Comparison of ENCODE assay signal across 23 mouse cellular contexts in the genomic region with DNA sequence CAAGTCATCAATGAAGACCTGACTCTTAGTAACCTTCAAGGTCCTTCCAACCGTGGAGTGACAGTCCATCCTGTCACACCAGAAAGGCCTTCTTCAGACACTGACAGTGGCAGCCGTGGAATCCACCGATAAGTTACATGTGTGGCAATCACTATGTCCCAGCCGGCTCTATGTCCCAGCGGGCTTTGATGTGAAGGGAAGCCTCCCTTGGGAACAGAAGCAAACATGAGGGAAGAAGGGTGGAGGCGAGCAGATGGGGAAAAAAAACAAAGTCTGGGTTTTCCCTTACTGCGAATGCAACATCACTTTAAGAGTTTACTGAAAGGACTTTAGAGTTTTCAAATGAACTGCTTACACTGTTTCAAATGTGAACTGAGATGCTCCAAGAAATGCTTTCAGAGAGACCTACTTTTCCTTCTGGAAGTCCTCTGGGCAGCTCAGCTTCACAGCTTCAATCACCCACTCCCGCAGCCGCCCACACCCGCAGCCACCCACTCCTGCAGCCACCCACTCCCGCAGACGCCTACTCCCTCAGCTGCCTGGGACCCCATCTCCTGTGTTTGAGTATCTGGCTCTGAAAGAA.
DNase-seq lines count a peak whose midpoint lies in the region; ATAC-seq and TF ChIP-seq lines count a peak whose summit lies in the region.
"Had no signal": no experiment of that assay in that cellular context is flagged by ENCODE, and none has a peak within 500 bp of the region (broad histone marks: within the 10 kb centered on the region; RNA-seq: fewer than 3 reads in every experiment).

No protein-coding gene starts in this region.

- H3K9ac ChIP-seq in heart, embryonic 12.5 days, result no peak overlapping the region
- H3K9ac ChIP-seq: embryonic facial prominence, embryonic 12.5 days; forebrain, embryonic 13.5 days; forebrain, postnatal 0 days; hindbrain, embryonic 15.5 days had no signal

- no peak for TF ChIP-seq POLR2A in lung, adult 2 months (IDR thresholded peaks at IDR 0.05; ENCODE audit: borderline replicate concordance, extremely low read depth, low read depth, low read length)

- DNase-seq in frontal cortex, postnatal 25 days (ENCODE audit: low spot score in 2 of 2), result no peak
- peak; percentile 23 to 29 for DNase-seq in heart, adult 18-20 months
- peak; percentile 20 for DNase-seq in lung, postnatal 36 days
- no peak for DNase-seq in lung, adult 2 months
- no peak for DNase-seq in kidney, postnatal 10 days
- DNase-seq: adrenal gland, postnatal 14 days; cerebellum, adult 18-20 months; cerebellum, adult 9-11 months; cerebellum, postnatal 36 days; forebrain, postnatal 0 days; gastrocnemius, postnatal 36 days; heart, postnatal 36 days had no signal

- no peaks in the 10 kb centered on the region for H3K36me3 ChIP-seq in heart, embryonic 12.5 days
- H3K36me3 ChIP-seq: embryonic facial prominence, embryonic 12.5 days; hindbrain, embryonic 15.5 days had no signal

- H3K4me1 ChIP-seq in heart, embryonic 12.5 days (replicated peaks), result 0 out of 2 replicates have a peak, but pooled peaks cover 6% of the 10 kb centered on the region
- H3K4me1 ChIP-seq in lung, adult 2 months (ENCODE audit: control insufficient read depth, insufficient read depth, low read length), result peaks cover 4% of the 10 kb centered on the region
- H3K4me1 ChIP-seq: embryonic facial prominence, embryonic 12.5 days; forebrain, embryonic 13.5 days; hindbrain, embryonic 15.5 days had no signal

- H3K4me2 ChIP-seq in heart, embryonic 12.5 days, result no peak overlapping the region
- H3K4me2 ChIP-seq: embryonic facial prominence, embryonic 12.5 days; forebrain, embryonic 13.5 days; heart, embryonic 11.5 days; hindbrain, embryonic 15.5 days had no signal

- 0 out of 2 replicates have a peak, but pooled peaks cover 2% of the 10 kb centered on the region for H3K9me3 ChIP-seq in heart, embryonic 12.5 days (replicated peaks)
- H3K9me3 ChIP-seq: embryonic facial prominence, embryonic 12.5 days; forebrain, embryonic 13.5 days; hindbrain, embryonic 15.5 days had no signal

- no peak overlapping the region for H3K4me3 ChIP-seq in heart, embryonic 12.5 days
- H3K4me3 ChIP-seq in lung, adult 2 months (replicated peaks; ENCODE audit: extremely low read depth, low read depth, low read length), result no peak overlapping the region
- H3K4me3 ChIP-seq: embryonic facial prominence, embryonic 12.5 days; forebrain, embryonic 13.5 days; heart, adult 2 months; hindbrain, embryonic 15.5 days had no signal

- no peak for TF ChIP-seq CTCF in lung, adult 2 months (IDR thresholded peaks at IDR 0.05; ENCODE audit: insufficient read depth, low read length)

- ATAC-seq in frontal cortex, adult (ENCODE audit: low TSS enrichment), result peak; percentile 90
- no peak for ATAC-seq in heart, embryonic 12.5 days (ENCODE audit: insufficient number of reproducible peaks, low FRiP score)
- ATAC-seq: activated CD4-positive, CD25-positive, alpha-beta regulatory T cell, adult 4 months; forebrain, embryonic 13.5 days; forebrain, postnatal 0 days; intestine, embryonic 16.5 days; Patski had no signal

- H3K27ac ChIP-seq in heart, embryonic 12.5 days (ENCODE audit: poor library complexity, severe bottlenecking), result no peak overlapping the region
- H3K27ac ChIP-seq: embryonic facial prominence, embryonic 12.5 days; forebrain, embryonic 13.5 days; heart, adult 2 months; hindbrain, embryonic 15.5 days had no signal

- 49% methylated on average over 12 of the region's 12 CpGs for WGBS in heart, embryonic 12.5 days
- 52% methylated on average over 12 of the region's 12 CpGs for WGBS in lung, adult 2 months

- H3K27me3 ChIP-seq in heart, embryonic 12.5 days (replicated peaks), result no peaks in the 10 kb centered on the region
- H3K27me3 ChIP-seq: CH12.LX; embryonic facial prominence, embryonic 12.5 days; forebrain, embryonic 13.5 days; hindbrain, embryonic 15.5 days; Patski had no signal

Comparison
In these comparisons a context has a peak if more than half of its experiments do, and no peak if none do; other contexts are left out.
1. DNase-seq: peak in heart, adult 18-20 months (2 of 2) and lung, postnatal 36 days (single experiment); none in frontal cortex, postnatal 25 days (0 of 2), lung, adult 2 months (single experiment) and kidney, postnatal 10 days (single experiment).